Mouse (Mus musculus) duodenum, adult 2 months (tissue): ENCODE results near the gene Slit2. TPM values are rescaled to one million over a fixed set of nuclear protein-coding genes. Genes with fewer than 3 reads are reported as not detected.

ENCODE experiments used
- polyA plus RNA-seq: library from polyadenylated mRNA; depleted of rRNA; stranded (reverse); fragments of >200 nt; gene quantifications from 2 replicates; pipeline ENCODE4 v1.2.3, GENCODE M21; 2012; ENCODE audit warnings: low replicate concordance; rRNA removed

The Slit2 gene
- polyA plus RNA-seq: 0.94 and 3.1 TPM in 2 replicates

DNA sequence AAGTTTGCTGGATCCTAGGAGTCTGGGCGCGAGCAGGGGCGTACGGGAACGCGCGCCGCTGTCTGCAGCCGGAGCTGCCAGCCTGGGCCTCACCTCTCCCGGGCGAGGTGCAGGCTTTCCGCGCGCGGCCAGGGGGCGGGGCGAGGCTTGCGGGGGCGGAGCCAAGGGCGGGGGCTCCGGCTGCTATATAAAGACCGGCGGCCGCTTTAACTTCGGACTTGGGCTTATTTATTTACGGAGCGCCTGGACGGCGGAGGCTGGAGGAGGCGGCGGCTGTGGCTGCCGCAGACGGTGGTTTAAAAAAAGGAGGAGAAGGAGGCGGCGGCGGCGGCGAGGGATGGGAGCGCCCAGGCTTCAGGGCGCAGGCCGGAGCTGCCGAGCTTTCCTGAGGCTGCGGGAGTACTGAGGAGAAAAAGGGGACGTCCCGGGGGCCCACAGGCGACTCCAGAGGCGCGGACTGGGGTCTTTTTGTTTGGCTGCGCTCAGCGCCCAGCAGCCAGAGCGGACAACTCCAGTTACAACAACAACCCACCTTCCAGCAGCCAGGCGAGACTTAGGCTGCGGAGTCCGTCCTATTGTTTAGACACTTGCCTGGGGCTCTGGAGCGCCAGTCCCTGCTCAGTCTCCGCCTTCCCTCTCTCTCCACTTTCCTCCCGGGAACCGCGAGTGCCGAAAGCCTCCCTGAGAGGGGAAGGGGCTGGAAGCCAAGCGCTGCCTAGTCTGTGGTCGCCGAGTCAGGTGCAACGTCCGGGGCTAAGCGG is at the start of gene Slit2:
Gene Slit2 (plus strand): TSS at position 198 of the 761 bp plus-strand sequence.

DNA sequence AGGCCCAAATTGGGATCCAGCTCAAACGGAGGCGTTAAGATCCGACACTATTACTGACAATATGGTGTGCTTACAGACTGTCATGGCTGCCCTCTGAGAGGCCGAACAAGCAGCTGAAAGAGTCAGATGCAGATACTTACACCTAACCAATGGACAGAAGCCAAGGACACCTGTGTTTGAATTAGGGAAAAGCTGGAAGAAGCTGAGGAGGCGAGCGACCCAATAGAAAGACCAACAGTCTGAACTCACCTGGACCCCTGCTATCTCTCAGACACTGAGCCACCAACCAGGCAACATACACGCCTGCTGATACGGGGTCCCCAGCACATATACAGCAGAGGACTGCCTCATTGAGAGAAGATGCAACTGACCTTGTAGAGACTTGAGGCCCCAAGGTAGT is 344.7 kb downstream of the Slit2 start, which contains the start of gene 5730480H06Rik:
Gene 5730480H06Rik (plus strand): TSS at position 301 of the 400 bp plus-strand sequence.

